Mouse (Mus musculus): Measurements from ENCODE around the gene Olfr1000. TPM values are rescaled to one million over a fixed set of nuclear protein-coding genes. Genes with fewer than 3 reads are reported as not detected.
"Not testable (repeated sequence)": the region's sequence is repeated elsewhere in the genome, so short reads cannot be mapped to it uniquely, and the experiment has no call there.

Olfr1000 gene
- polyA plus RNA-seq (2012; rRNA removed): not detected in 2 replicates
- not detected in 2 replicates for polyA plus RNA-seq (2014; fragmentation: Nextera tagmentation; extraction: Ambion mirVana)

DNA sequence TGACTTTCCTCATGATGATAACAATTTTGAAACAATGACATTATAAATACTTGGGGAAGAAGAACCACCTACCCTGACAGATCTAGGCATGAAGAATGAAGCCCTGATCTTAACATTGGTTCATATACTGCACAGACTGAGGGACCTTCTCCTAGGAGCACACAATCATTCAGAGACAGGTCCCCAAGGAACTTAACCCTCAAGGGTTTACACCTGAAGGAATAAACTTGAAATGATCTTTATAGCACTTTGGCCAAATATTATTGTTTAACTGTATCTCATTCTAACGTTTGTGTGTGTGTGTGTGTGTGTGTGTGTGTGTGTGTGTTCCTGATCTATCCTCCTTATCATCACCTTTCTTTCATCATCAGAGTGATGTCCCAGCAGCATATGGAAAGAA, at the start of gene Olfr1000:
TSS of gene Olfr1000 (minus strand) at position 101 of the 400 bp plus-strand sequence.
- no peaks in the 10 kb centered on the region for H3K27me3 ChIP-seq (ENCODE audit: control insufficient read depth, insufficient read depth, low read length)
- 44% methylated on average over 1 of the region's 1 CpGs for WGBS (ENCODE audit: insufficient replicate concordance)
- ATAC-seq (ENCODE audit: insufficient read depth) (no peak), DNase-seq (ENCODE audit: low read depth in 3 of 3, low spot score in 3 of 3) (no peak)
- no peak within 1 kb of the TSS for H3K9ac ChIP-seq (replicated peaks)
- no peak within 1 kb of the TSS for H3K27ac ChIP-seq
- no peak within 1 kb of the TSS for H3K4me3 ChIP-seq (ENCODE audit: insufficient read depth in 1 of 2, low read depth in 2 of 2, low read length in 2 of 2)
- H3K4me2 ChIP-seq (ENCODE audit: low read depth): no peak within 1 kb of the TSS
- no peaks in the 10 kb centered on the region for H3K9me3 ChIP-seq (ENCODE audit: control insufficient read depth, low read length)
- TF ChIP-seq CTCF (IDR thresholded peaks at IDR 0.05; ENCODE audit: low read depth) (no peak), EP300 (IDR thresholded peaks at IDR 0.05; ENCODE audit: low read depth) (no peak)
- no peaks in the 10 kb centered on the region for H3K4me1 ChIP-seq (replicated peaks; ENCODE audit: control insufficient read depth in 2 of 2, insufficient read depth in 2 of 2, low read length in 1 of 2)
- H3K36me3 ChIP-seq (replicated peaks; ENCODE audit: control insufficient read depth, insufficient read depth, low read depth): no peaks in the 10 kb centered on the region

DNA sequence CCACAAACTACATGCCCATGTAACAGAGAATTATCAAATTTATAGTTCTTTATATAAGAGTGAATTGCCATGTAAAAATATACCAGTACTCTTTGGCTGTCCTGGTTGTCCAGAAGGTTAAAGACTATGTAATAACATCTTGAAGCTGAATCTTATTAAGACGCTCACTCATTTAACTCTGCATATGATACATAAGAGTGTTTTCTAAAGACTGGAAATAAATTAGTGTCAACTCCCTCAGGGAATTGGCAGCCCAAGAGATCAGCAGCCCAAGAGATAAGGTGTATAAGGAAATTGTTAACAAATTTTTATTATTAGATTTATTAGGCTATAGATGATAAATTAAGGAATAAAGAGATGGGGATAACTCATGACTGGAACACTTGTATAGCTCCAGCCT, 38.9 kb upstream of the Olfr1000 start, which contains the start of gene Olfr1002:
TSS of gene Olfr1002 (minus strand) at position 101 of the 400 bp plus-strand sequence.
- no peak for TF ChIP-seq EP300 (IDR thresholded peaks at IDR 0.05; ENCODE audit: low read depth)
- TF ChIP-seq CTCF (IDR thresholded peaks at IDR 0.05; ENCODE audit: low read depth): no peak

DNA sequence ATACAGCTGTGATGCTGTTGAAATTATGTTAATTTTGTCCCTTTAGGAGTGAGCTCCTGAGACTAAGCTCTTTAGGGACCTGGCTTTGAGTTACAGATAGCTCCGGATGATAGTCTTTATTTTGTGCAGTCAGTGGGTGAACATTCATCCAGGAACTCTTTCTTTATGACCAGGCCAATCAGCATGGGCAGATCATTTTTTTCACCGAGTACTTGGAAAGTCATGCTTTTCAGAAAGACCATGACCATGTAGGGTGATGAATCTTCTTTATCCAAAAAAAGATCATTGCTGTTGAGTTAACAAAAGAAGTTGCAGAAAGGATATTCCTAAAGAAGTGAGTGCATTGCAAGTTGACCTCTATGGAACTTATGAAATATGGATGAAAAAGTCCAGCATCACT, 23.1 kb downstream of the Olfr1000 start, which contains the start of gene Olfr998:
TSS of gene Olfr998 (plus strand) at position 301 of the 400 bp plus-strand sequence.
- not testable (repeated sequence) for H3K27me3 ChIP-seq (ENCODE audit: control insufficient read depth, insufficient read depth, low read length); H3K27ac ChIP-seq
- 55% methylated on average over 2 of the region's 2 CpGs for WGBS (ENCODE audit: insufficient replicate concordance)

More for the DNA sequence above, 38.9 kb upstream of the Olfr1000 start, which contains the start of gene Olfr1002:
- H3K4me2 ChIP-seq (ENCODE audit: low read depth): no peak within 1 kb of the TSS
- no peak for ATAC-seq (ENCODE audit: insufficient read depth)
- H3K27me3 ChIP-seq (ENCODE audit: control insufficient read depth, insufficient read depth, low read length): no peaks in the 10 kb centered on the region
- H3K4me1 ChIP-seq (replicated peaks; ENCODE audit: control insufficient read depth in 2 of 2, insufficient read depth in 2 of 2, low read length in 1 of 2): no peaks in the 10 kb centered on the region
- no peak within 1 kb of the TSS for H3K9ac ChIP-seq (replicated peaks)
- H3K36me3 ChIP-seq (replicated peaks; ENCODE audit: control insufficient read depth, insufficient read depth, low read depth): no peaks in the 10 kb centered on the region
- H3K4me3 ChIP-seq (ENCODE audit: insufficient read depth in 1 of 2, low read depth in 2 of 2, low read length in 2 of 2): no peak within 1 kb of the TSS
- no peak within 1 kb of the TSS for H3K27ac ChIP-seq
- 69% methylated on average over 1 of the region's 1 CpGs for WGBS (ENCODE audit: insufficient replicate concordance)
- H3K9me3 ChIP-seq (ENCODE audit: control insufficient read depth, low read length): no peaks in the 10 kb centered on the region
- no peak for DNase-seq (ENCODE audit: low read depth in 3 of 3, low spot score in 3 of 3)

DNA sequence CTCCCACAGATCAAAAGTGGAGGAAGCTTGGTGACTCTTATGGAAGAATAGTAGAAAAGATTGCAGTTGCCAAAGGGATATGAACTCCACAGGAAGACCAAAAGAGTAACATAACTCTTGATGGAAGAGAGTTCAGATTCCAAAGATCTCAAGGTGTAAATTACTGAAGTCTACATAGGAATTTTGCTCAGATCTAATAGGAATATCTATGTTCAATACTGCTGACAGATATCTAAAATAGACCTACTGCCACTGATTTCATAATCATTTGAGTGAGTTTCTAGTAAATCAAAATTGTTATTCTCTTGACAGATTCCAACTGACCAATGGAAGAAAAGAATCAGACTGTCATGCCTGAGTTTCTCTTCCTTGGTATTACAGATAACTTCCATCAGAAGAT, 32.8 kb downstream of the Olfr1000 start, which contains the start of gene Olfr996:
TSS of gene Olfr996 (plus strand) at position 301 of the 400 bp plus-strand sequence.
- ATAC-seq (ENCODE audit: insufficient read depth): no peak
- Histone ChIP-seq H3K9me3 (ENCODE audit: control insufficient read depth, low read length) (no peaks in the 10 kb centered on the region), H3K4me2 (ENCODE audit: low read depth) (no peak within 1 kb of the TSS), H3K4me3 (ENCODE audit: insufficient read depth in 1 of 2, low read depth in 2 of 2, low read length in 2 of 2) (no peak within 1 kb of the TSS), H3K36me3 (replicated peaks; ENCODE audit: control insufficient read depth, insufficient read depth, low read depth) (no peaks in the 10 kb centered on the region), H3K27me3 (ENCODE audit: control insufficient read depth, insufficient read depth, low read length) (no peaks in the 10 kb centered on the region), H3K4me1 (replicated peaks; ENCODE audit: control insufficient read depth in 2 of 2, insufficient read depth in 2 of 2, low read length in 1 of 2) (no peaks in the 10 kb centered on the region), H3K9ac (replicated peaks) (no peak within 1 kb of the TSS), H3K27ac (no peak within 1 kb of the TSS)
- TF ChIP-seq CTCF (IDR thresholded peaks at IDR 0.05; ENCODE audit: low read depth) (no peak), EP300 (IDR thresholded peaks at IDR 0.05; ENCODE audit: low read depth) (no peak)
- no peak for DNase-seq (ENCODE audit: low read depth in 3 of 3, low spot score in 3 of 3)

More for the DNA sequence above, 23.1 kb downstream of the Olfr1000 start, which contains the start of gene Olfr998:
- H3K4me3 ChIP-seq (ENCODE audit: insufficient read depth in 1 of 2, low read depth in 2 of 2, low read length in 2 of 2); H3K9ac ChIP-seq (replicated peaks); DNase-seq (ENCODE audit: low read depth in 3 of 3, low spot score in 3 of 3); ATAC-seq (ENCODE audit: insufficient read depth); H3K36me3 ChIP-seq (replicated peaks; ENCODE audit: control insufficient read depth, insufficient read depth, low read depth); H3K9me3 ChIP-seq (ENCODE audit: control insufficient read depth, low read length); H3K4me1 ChIP-seq (replicated peaks; ENCODE audit: control insufficient read depth in 2 of 2, insufficient read depth in 2 of 2, low read length in 1 of 2); H3K4me2 ChIP-seq (ENCODE audit: low read depth): not testable (repeated sequence)

DNA sequence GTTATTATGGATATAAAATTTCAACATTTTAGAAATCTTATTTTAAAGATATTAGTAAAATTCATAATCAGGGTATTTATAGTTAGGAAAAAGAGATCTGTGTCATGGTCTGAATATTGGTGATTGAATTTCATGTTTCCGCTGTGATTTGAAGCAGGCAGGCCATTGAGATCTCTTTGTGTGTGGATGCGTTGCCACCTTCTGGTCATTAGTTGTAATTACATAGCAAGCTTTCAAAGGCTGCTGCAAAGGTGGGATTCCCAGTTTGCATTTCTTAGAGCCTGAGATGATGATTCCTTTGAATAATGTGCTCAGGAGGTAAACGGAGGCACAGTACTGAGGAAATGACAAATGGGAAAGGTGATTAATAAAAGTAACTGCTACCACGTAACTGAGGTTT, 50.5 kb downstream of the Olfr1000 start:
- H3K4me3 ChIP-seq (ENCODE audit: insufficient read depth in 1 of 2, low read depth in 2 of 2, low read length in 2 of 2): no peak overlapping the region
- H3K27me3 ChIP-seq (ENCODE audit: control insufficient read depth, insufficient read depth, low read length): no peaks in the 10 kb centered on the region
- TF ChIP-seq CTCF (IDR thresholded peaks at IDR 0.05; ENCODE audit: low read depth) (peak; percentile 55), EP300 (IDR thresholded peaks at IDR 0.05; ENCODE audit: low read depth) (no peak)
- no peaks in the 10 kb centered on the region for H3K36me3 ChIP-seq (replicated peaks; ENCODE audit: control insufficient read depth, insufficient read depth, low read depth)
- peak in 1 of 3 experiments; percentile 3 for DNase-seq (ENCODE audit: low read depth in 3 of 3, low spot score in 3 of 3)
- no peak for ATAC-seq (ENCODE audit: insufficient read depth)
- no peaks in the 10 kb centered on the region for H3K4me1 ChIP-seq (replicated peaks; ENCODE audit: control insufficient read depth in 2 of 2, insufficient read depth in 2 of 2, low read length in 1 of 2)
- no peak overlapping the region for H3K9ac ChIP-seq (replicated peaks)
- H3K4me2 ChIP-seq (ENCODE audit: low read depth): no peak overlapping the region
- WGBS (ENCODE audit: insufficient replicate concordance): 29% methylated on average over 4 of the region's 4 CpGs
- H3K9me3 ChIP-seq (ENCODE audit: control insufficient read depth, low read length): no peaks in the 10 kb centered on the region
- H3K27ac ChIP-seq: no peak overlapping the region
